Mouse (Mus musculus) thymus, postnatal 10 days (tissue): ENCODE measurements around the gene Ppp2r3d.

ENCODE experiments used
- DNase-seq, 2 experiments: peaks; one replicate each; pipeline ENCODE4 v3.0.0; 2021; ENCODE audit warnings: low spot score in 2 of 2

Gene Ppp2r3d

DNA sequence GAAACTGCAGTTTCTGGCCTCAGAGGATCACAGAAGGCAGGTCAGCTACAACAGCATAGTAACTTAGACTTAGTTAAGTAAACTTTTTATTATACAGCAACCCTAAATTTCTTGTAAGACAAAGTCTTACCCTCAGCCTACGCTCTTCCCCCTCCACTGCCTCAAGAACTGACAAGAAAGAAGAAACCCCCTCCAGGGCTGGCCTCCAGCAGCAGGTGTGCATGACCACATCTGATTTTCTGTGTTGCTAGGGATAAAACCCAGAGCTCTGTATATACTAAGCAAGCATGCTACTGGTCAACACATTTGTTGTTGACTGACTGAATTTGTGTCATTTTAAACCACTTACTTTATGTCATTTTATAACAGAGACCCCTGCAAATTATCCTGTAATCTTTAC, 65.1 kb downstream of the Ppp2r3d start:
- peak; percentile 39 to 48 for DNase-seq

DNA sequence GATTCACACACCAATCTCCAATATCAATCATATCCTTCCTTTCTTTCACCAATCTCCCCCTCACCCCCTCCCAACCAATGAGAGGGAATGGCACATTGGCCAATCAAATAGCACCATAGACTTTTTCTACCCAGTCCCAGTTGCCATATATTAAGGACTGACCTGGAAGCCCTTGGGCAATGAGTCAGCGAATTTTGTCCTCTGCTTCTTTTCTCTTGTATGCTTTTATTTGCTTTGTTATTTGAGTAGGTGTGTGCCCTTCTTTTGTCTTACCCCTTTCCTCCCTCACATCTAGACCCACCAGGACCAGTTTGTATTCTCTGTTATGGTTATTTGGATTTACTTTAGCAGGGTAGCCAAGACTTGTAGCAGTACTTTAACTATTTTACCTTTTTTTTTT, 68.1 kb downstream of the Ppp2r3d start:
- DNase-seq = no peak
